ENCODE assay signal across 8 mouse cellular contexts in the genomic region with DNA sequence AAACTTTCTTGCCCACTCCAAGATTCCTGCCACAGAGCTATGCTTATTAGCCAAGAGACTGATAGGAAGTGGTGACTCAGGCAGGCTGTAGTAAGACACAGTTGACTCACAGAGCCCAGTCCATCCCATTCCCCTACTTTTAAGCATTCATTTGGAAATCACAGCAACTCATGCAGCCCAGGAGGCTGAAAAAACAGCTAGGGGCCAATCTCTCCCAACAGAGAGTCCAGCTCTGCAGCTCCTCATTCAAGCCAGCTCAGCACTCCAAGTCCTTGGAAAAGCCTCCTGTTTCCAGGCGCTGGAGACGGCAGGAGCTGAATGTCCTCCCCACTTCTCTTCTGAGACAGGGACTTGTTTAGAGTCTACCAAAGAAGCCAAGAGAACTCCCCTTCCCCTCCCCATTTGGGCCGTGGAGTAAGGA. TPM values are rescaled to one million over a fixed set of nuclear protein-coding genes. Genes with fewer than 3 reads are reported as not detected.
DNase-seq lines count a peak whose midpoint lies in the region; ATAC-seq and TF ChIP-seq lines count a peak whose summit lies in the region.
"Had no signal": no experiment of that assay in that cellular context is flagged by ENCODE, and none has a peak within 500 bp of the region (broad histone marks: within the 10 kb centered on the region; RNA-seq: fewer than 3 reads in every experiment).

No protein-coding gene starts in this region.

- no peak for TF ChIP-seq CTCF in hindbrain, postnatal 0 days (IDR thresholded peaks at IDR 0.05; ENCODE audit: low read depth)
- TF ChIP-seq CTCF in testis, adult 2 months (IDR thresholded peaks at IDR 0.05; ENCODE audit: control insufficient read depth, insufficient read depth, insufficient replicate concordance, low read depth, low read length), result no peak
- no peak for TF ChIP-seq CTCF in thymus, adult 2 months (IDR thresholded peaks at IDR 0.05; ENCODE audit: borderline replicate concordance, control insufficient read depth, extremely low read depth, insufficient read depth, low read length, poor library complexity)

- peak overlapping the region; percentile 54; the same call in 1 of the 2 replicates for H3K27ac ChIP-seq in hindbrain, postnatal 0 days
- H3K27ac ChIP-seq in hindbrain, embryonic 10.5 days, result no peak overlapping the region
- H3K27ac ChIP-seq in testis, adult 2 months (ENCODE audit: control insufficient read depth, insufficient read depth, low read depth, low read length), result peak overlapping the region; percentile 5; the same call in 1 of the 2 replicates
- H3K27ac ChIP-seq in thymus, adult 2 months (ENCODE audit: control insufficient read depth, insufficient read depth, low read length), result no peak overlapping the region
- H3K27ac ChIP-seq: midbrain, embryonic 12.5 days had no signal

- no peaks in the 10 kb centered on the region for H3K36me3 ChIP-seq in hindbrain, postnatal 0 days (ENCODE audit: insufficient read depth, low read length)
- no peaks in the 10 kb centered on the region for H3K36me3 ChIP-seq in hindbrain, embryonic 10.5 days
- H3K36me3 ChIP-seq in testis, adult 2 months (ENCODE audit: control insufficient read depth, insufficient read depth, low read length), result no peaks in the 10 kb centered on the region
- H3K36me3 ChIP-seq in thymus, adult 2 months (ENCODE audit: control insufficient read depth, insufficient read depth, low read length), result no peaks in the 10 kb centered on the region
- H3K36me3 ChIP-seq: midbrain, embryonic 12.5 days had no signal

- no peak for TF ChIP-seq POLR2A in testis, adult 2 months (IDR thresholded peaks at IDR 0.05; ENCODE audit: control insufficient read depth, low read depth, low read length)
- TF ChIP-seq POLR2A in thymus, adult 2 months (IDR thresholded peaks at IDR 0.05; ENCODE audit: control insufficient read depth, extremely low read depth, insufficient read depth, low read length, poor library complexity), result no peak

- no peak overlapping the region for H3K4me2 ChIP-seq in hindbrain, postnatal 0 days (ENCODE audit: low read depth, low read length)
- H3K4me2 ChIP-seq: midbrain, embryonic 12.5 days had no signal

- H3K4me3 ChIP-seq in hindbrain, postnatal 0 days (ENCODE audit: low read length), result no peak overlapping the region
- no peak overlapping the region for H3K4me3 ChIP-seq in hindbrain, embryonic 10.5 days
- no peak overlapping the region for H3K4me3 ChIP-seq in testis, adult 2 months (ENCODE audit: control insufficient read depth, low read depth, low read length)
- no peak overlapping the region for H3K4me3 ChIP-seq in thymus, adult 2 months (ENCODE audit: control insufficient read depth, insufficient read depth, low read length)
- H3K4me3 ChIP-seq: midbrain, embryonic 12.5 days had no signal

- WGBS in hindbrain, postnatal 0 days, result 61% methylated on average over 3 of the region's 3 CpGs
- 55% methylated on average over 3 of the region's 3 CpGs for WGBS in hindbrain, embryonic 10.5 days
- 84% methylated on average over 3 of the region's 3 CpGs for WGBS in thymus, adult 2 months

- intact Hi-C loops in left cerebral cortex, postnatal 25 days (cut with DNase I), result no loop called here

- DNase-seq in hindbrain, postnatal 0 days (ENCODE audit: low spot score), result peak; percentile 20
- no peak for DNase-seq in hindbrain, embryonic 10.5 days (ENCODE audit: low spot score)
- DNase-seq in testis, postnatal 10 days (ENCODE audit: low spot score), result no peak
- peak; percentile 31 to 62 for DNase-seq in left cerebral cortex, postnatal 25 days (ENCODE audit: low spot score in 2 of 2)
- no peak for DNase-seq in thymus, adult 2 months

- no peak overlapping the region for H3K9ac ChIP-seq in hindbrain, postnatal 0 days (replicated peaks; ENCODE audit: low read length)
- H3K9ac ChIP-seq: midbrain, embryonic 12.5 days had no signal

- peaks cover 17% of the 10 kb centered on the region for H3K4me1 ChIP-seq in hindbrain, postnatal 0 days (ENCODE audit: insufficient read depth, low read length)
- H3K4me1 ChIP-seq in hindbrain, embryonic 10.5 days (replicated peaks), result peaks cover 60% of the 10 kb centered on the region
- peaks cover 7% of the 10 kb centered on the region for H3K4me1 ChIP-seq in testis, adult 2 months (ENCODE audit: control insufficient read depth, insufficient read depth, low read length)
- H3K4me1 ChIP-seq in thymus, adult 2 months (replicated peaks; ENCODE audit: control insufficient read depth, insufficient read depth, low read length), result peaks cover 39% of the 10 kb centered on the region

- H3K9me3 ChIP-seq in hindbrain, postnatal 0 days (ENCODE audit: low read length), result no peaks in the 10 kb centered on the region
- H3K9me3 ChIP-seq in hindbrain, embryonic 10.5 days, result no peaks in the 10 kb centered on the region
- H3K9me3 ChIP-seq: midbrain, embryonic 12.5 days had no signal

- no peaks in the 10 kb centered on the region for H3K27me3 ChIP-seq in hindbrain, postnatal 0 days (ENCODE audit: insufficient read depth, low read length)
- peaks cover 26% of the 10 kb centered on the region for H3K27me3 ChIP-seq in hindbrain, embryonic 10.5 days (ENCODE audit: insufficient read depth, poor library complexity, severe bottlenecking)
- H3K27me3 ChIP-seq in testis, adult 2 months (ENCODE audit: control insufficient read depth, insufficient read depth, low read length), result no peaks in the 10 kb centered on the region
- H3K27me3 ChIP-seq in thymus, adult 2 months (ENCODE audit: control insufficient read depth, insufficient read depth, low read length), result peaks cover 6% of the 10 kb centered on the region; the same call in 1 of the 2 replicates

- ATAC-seq in hindbrain, postnatal 0 days, result no peak
- ATAC-seq in megakaryocyte, adult 5-6 weeks (ENCODE audit: poor library complexity, severe bottlenecking), result no peak

RNA-seq across cellular contexts. Expression of a gene that starts 4.7 kb away (rescaled TPM):
- total RNA-seq in hindbrain, postnatal 0 days (2014; rRNA removed), result 31.1 and 34.1 TPM in 2 replicates
- polyA plus RNA-seq in hindbrain, postnatal 0 days (2015; fragmentation: Nextera tagmentation; extraction: Ambion mirVana), result 36.7 and 39.5 TPM in 2 replicates
- 14.8 and 18.0 TPM in 2 replicates for polyA plus RNA-seq in hindbrain, embryonic 10.5 days (2016; fragmentation: Nextera tagmentation; extraction: Ambion mirVana)
- 12.2 and 16.6 TPM in 2 replicates for polyA plus RNA-seq in testis, adult 2 months (2012; rRNA removed)
- 10 to 100 TPM; 86.7 to 90.7 TPM for total RNA-seq in left cerebral cortex, postnatal 25 days (2021)
- 0.76 and 0.82 TPM in 2 replicates for total RNA-seq in megakaryocyte, adult 5-6 weeks (2015)
- 0.49 and 0.88 TPM in 2 replicates for total RNA-seq in megakaryocyte, adult 5-6 weeks (2017)
- polyA plus RNA-seq in thymus, adult 2 months (2012; rRNA removed), result 18.6 TPM in 2 replicates

RNA-seq across cellular contexts. Expression of a gene that starts 17.8 kb away (rescaled TPM):
- total RNA-seq in hindbrain, postnatal 0 days (2014; rRNA removed), result 165 and 315 TPM in 2 replicates
- polyA plus RNA-seq in hindbrain, postnatal 0 days (2015; fragmentation: Nextera tagmentation; extraction: Ambion mirVana), result 108 and 113 TPM in 2 replicates
- polyA plus RNA-seq in hindbrain, embryonic 10.5 days (2016; fragmentation: Nextera tagmentation; extraction: Ambion mirVana), result 61.5 and 76.4 TPM in 2 replicates
- 26.1 and 26.4 TPM in 2 replicates for polyA plus RNA-seq in testis, adult 2 months (2012; rRNA removed)
- 10 to 100 TPM; 38.0 to 39.7 TPM for total RNA-seq in left cerebral cortex, postnatal 25 days (2021)
- 50.9 and 52.3 TPM in 2 replicates for total RNA-seq in megakaryocyte, adult 5-6 weeks (2015)
- 14.9 and 20.2 TPM in 2 replicates for total RNA-seq in megakaryocyte, adult 5-6 weeks (2017)
- 183 and 220 TPM in 2 replicates for polyA plus RNA-seq in thymus, adult 2 months (2012; rRNA removed)

RNA-seq across cellular contexts. Expression of a gene that starts 21.8 kb away (rescaled TPM):
- total RNA-seq in hindbrain, postnatal 0 days (2014; rRNA removed), result 34.4 and 36.9 TPM in 2 replicates
- polyA plus RNA-seq in hindbrain, postnatal 0 days (2015; fragmentation: Nextera tagmentation; extraction: Ambion mirVana), result 9.6 and 10.8 TPM in 2 replicates
- polyA plus RNA-seq in hindbrain, embryonic 10.5 days (2016; fragmentation: Nextera tagmentation; extraction: Ambion mirVana), result 4.4 and 4.5 TPM in 2 replicates
- polyA plus RNA-seq in testis, adult 2 months (2012; rRNA removed), result 5.0 and 5.6 TPM in 2 replicates
- 10 to 100 TPM; 11.4 to 13.1 TPM for total RNA-seq in left cerebral cortex, postnatal 25 days (2021)
- total RNA-seq in megakaryocyte, adult 5-6 weeks (2015), result not detected in 2 replicates
- not detected in 2 replicates for total RNA-seq in megakaryocyte, adult 5-6 weeks (2017)
- 27.8 and 35.3 TPM in 2 replicates for polyA plus RNA-seq in thymus, adult 2 months (2012; rRNA removed)

RNA-seq across cellular contexts. Expression of a gene that starts 34.1 kb away (rescaled TPM):
- total RNA-seq in hindbrain, postnatal 0 days (2014; rRNA removed), result 4.9 and 8.2 TPM in 2 replicates
- 4.7 and 5.0 TPM in 2 replicates for polyA plus RNA-seq in hindbrain, postnatal 0 days (2015; fragmentation: Nextera tagmentation; extraction: Ambion mirVana)
- polyA plus RNA-seq in hindbrain, embryonic 10.5 days (2016; fragmentation: Nextera tagmentation; extraction: Ambion mirVana), result 0.35 and 0.72 TPM in 2 replicates
- 0.19 and 0.26 TPM in 2 replicates for polyA plus RNA-seq in testis, adult 2 months (2012; rRNA removed)
- 10 to 100 TPM; 11.5 to 13.8 TPM for total RNA-seq in left cerebral cortex, postnatal 25 days (2021)
- total RNA-seq in megakaryocyte, adult 5-6 weeks (2015), result not detected in 2 replicates
- not detected in 2 replicates for total RNA-seq in megakaryocyte, adult 5-6 weeks (2017)
- polyA plus RNA-seq in thymus, adult 2 months (2012; rRNA removed), result 0.82 and 0.93 TPM in 2 replicates

RNA-seq across cellular contexts. Expression of a gene that starts 34.5 kb away (rescaled TPM):
- total RNA-seq in hindbrain, postnatal 0 days (2014; rRNA removed), result not detected in 2 replicates
- not detected in 2 replicates for polyA plus RNA-seq in hindbrain, postnatal 0 days (2015; fragmentation: Nextera tagmentation; extraction: Ambion mirVana)
- polyA plus RNA-seq in hindbrain, embryonic 10.5 days (2016; fragmentation: Nextera tagmentation; extraction: Ambion mirVana), result not detected in 2 replicates
- polyA plus RNA-seq in testis, adult 2 months (2012; rRNA removed), result 97.8 and 104 TPM in 2 replicates
- not detected for total RNA-seq in left cerebral cortex, postnatal 25 days (2021)
- total RNA-seq in megakaryocyte, adult 5-6 weeks (2015), result not detected in 2 replicates
- not detected in 2 replicates for total RNA-seq in megakaryocyte, adult 5-6 weeks (2017)
- polyA plus RNA-seq in thymus, adult 2 months (2012; rRNA removed), result not detected in 2 replicates

Comparison
In these comparisons a context has a peak if more than half of its experiments do, and no peak if none do; other contexts are left out.
1. DNase-seq: peak in hindbrain, postnatal 0 days (single experiment) and left cerebral cortex, postnatal 25 days (2 of 2); none in hindbrain, embryonic 10.5 days (single experiment), testis, postnatal 10 days (single experiment) and thymus, adult 2 months (single experiment).
2. H3K27ac ChIP-seq: peak in hindbrain, postnatal 0 days (single experiment) and testis, adult 2 months (single experiment); none in hindbrain, embryonic 10.5 days (single experiment) and thymus, adult 2 months (single experiment).